Mouse (Mus musculus) heart, postnatal 0 days (tissue): ENCODE data around the gene Arhgef33.
A peak's percentile ranks its signal among the peaks of the same experiment; 100 is the strongest.

Source experiments
- CTCF ChIP-seq: IDR thresholded peaks from 2 replicates; pipeline ENCODE4 v1.5.1; 2016; ENCODE audit warnings: antibody characterized with exemption, control low read depth, low read depth
- EP300 ChIP-seq: IDR thresholded peaks from 2 replicates; pipeline ENCODE4 v1.6.1; 2016; ENCODE audit warnings: antibody characterized with exemption, low read depth

- TF ChIP-seq EP300 (no peak), CTCF (peak; percentile 53)
Measured at GRCm38 (mm10) chr17:80332386-80332785, 25.2 kb downstream of the Arhgef33 start.
